Mouse (Mus musculus) cerebellum, adult 2 months (tissue): ENCODE results near the gene Tmem258.
"Not testable (repeated sequence)": the region's sequence is repeated elsewhere in the genome, so short reads cannot be mapped to it uniquely, and the experiment has no call there.

Experiments
- CTCF ChIP-seq: fragments of 200-500 bp; IDR thresholded peaks from 2 replicates; pipeline ENCODE4 v1.5.1; 2011; ENCODE audit warnings: low read depth, mild to moderate bottlenecking, control low read depth, low read length, moderate library complexity, borderline replicate concordance; ENCODE audit not compliant: insufficient read depth
- POLR2A ChIP-seq: fragments of 200-500 bp; IDR thresholded peaks from 2 replicates; pipeline ENCODE4 v1.6.1; 2011; ENCODE audit warnings: low read length, control low read depth, borderline replicate concordance; ENCODE audit not compliant: insufficient read depth

GRCm38 (mm10) chr19:10169692-10170330, 34.0 kb upstream of the Tmem258 start:
- TF ChIP-seq CTCF, POLR2A: not testable (repeated sequence)
